Mouse (Mus musculus): ENCODE data around the gene Rtl1. TPM values are rescaled to one million over a fixed set of nuclear protein-coding genes. Genes with fewer than 3 reads are reported as not detected.

Rtl1 gene
- total RNA-seq (2014; rRNA removed): 1.3 and 1.9 TPM in 2 replicates
- polyA plus RNA-seq (2015; fragmentation: Nextera tagmentation; extraction: Ambion mirVana): 0.94 and 1.5 TPM in 2 replicates

DNA sequence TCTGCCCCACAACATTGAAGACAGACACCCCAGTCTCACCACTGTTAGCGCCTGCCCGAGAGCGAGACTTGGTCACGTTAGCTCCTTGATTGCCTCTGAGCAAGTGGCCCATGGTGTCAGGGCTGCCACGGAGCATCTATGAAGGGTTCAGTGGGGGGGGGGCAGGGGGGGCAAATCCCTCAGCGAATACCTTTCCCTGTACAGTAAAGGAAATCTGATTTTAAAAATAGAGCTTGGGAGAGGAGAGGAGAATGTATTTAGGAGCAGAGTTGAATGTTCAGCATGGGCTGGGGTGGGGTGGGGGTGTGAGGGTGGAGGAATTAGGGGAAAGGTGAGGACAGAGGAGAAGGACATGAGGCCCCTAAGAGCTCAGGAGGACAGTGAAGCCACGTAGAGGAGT, at the start of gene Rtl1:
Rtl1 (minus strand) TSS at position 101 of the 400 bp plus-strand sequence.
- Histone ChIP-seq H3K27me3 (ENCODE audit: insufficient read depth, low read length) (no peaks in the 10 kb centered on the region), H3K4me1 (ENCODE audit: insufficient read depth, low read length) (no peaks in the 10 kb centered on the region; the same call in 1 of the 2 replicates), H3K27ac (ENCODE audit: low read depth, low read length) (no peak within 1 kb of the TSS), H3K36me3 (ENCODE audit: insufficient read depth, low read length) (peaks cover 32% of the 10 kb centered on the region), H3K4me3 (ENCODE audit: low read depth, low read length) (no peak within 1 kb of the TSS), H3K4me2 (ENCODE audit: low read depth, low read length, poor library complexity, severe bottlenecking) (no peak within 1 kb of the TSS), H3K9ac (replicated peaks; ENCODE audit: low read length, poor library complexity, severe bottlenecking) (no peak within 1 kb of the TSS), H3K9me3 (ENCODE audit: low read length) (no peaks in the 10 kb centered on the region)
- WGBS: 85% methylated on average over 7 of the region's 7 CpGs
- DNase-seq (ENCODE audit: low spot score) (no peak), ATAC-seq (ENCODE audit: low FRiP score) (no peak)
- TF ChIP-seq CTCF (IDR thresholded peaks at IDR 0.05): no peak

DNA sequence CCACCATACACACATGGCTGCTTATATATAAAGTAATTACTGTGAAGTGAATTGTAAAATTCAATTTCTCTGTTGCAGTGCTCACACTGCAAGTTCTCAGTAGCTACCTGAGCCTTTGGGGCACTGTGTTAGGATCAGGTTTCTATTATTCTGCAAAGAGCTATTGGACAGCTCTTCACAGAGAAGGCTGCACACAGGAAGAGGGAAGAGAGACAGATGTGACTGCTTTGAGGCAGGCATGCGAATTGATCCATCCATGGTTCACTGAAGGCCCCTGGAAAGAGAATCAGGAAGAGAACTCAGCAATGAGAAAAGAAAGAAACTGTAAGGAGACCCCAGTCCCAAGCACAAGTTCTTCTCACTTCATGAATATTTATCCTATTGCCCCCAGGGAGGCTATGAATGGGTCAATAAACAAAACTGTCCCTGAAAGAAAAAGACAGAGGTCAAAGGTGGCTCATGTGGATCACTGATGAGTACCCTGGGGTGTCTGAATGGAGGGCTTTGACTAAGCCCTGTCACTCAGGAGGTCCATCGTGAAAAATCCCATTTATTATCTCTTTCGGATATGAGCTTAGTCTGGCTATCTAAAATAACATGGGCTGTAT, 40.5 kb upstream of the Rtl1 start:
- Histone ChIP-seq H3K9me3 (ENCODE audit: low read length) (no peaks in the 10 kb centered on the region), H3K27ac (ENCODE audit: low read depth, low read length) (no peak overlapping the region), H3K9ac (replicated peaks; ENCODE audit: low read length, poor library complexity, severe bottlenecking) (no peak overlapping the region), H3K4me2 (ENCODE audit: low read depth, low read length, poor library complexity, severe bottlenecking) (no peak overlapping the region), H3K27me3 (ENCODE audit: insufficient read depth, low read length) (no peaks in the 10 kb centered on the region), H3K4me1 (ENCODE audit: insufficient read depth, low read length) (no peaks in the 10 kb centered on the region), H3K4me3 (ENCODE audit: low read depth, low read length) (no peak overlapping the region), H3K36me3 (ENCODE audit: insufficient read depth, low read length) (peaks cover 6% of the 10 kb centered on the region; the same call in 1 of the 2 replicates)
- DNase-seq (ENCODE audit: low spot score) (no peak), ATAC-seq (ENCODE audit: low FRiP score) (no peak)
- no peak for TF ChIP-seq CTCF (IDR thresholded peaks at IDR 0.05)
- WGBS: 6% methylated on average over 3 of the region's 3 CpGs

GRCm38 (mm10) chr12:109632035-109632434, 31.9 kb upstream of the Rtl1 start:
- no peak for DNase-seq (ENCODE audit: low spot score)
- WGBS: 23% methylated on average over 3 of the region's 3 CpGs
- no peaks in the 10 kb centered on the region for H3K9me3 ChIP-seq (ENCODE audit: low read length)
- H3K4me2 ChIP-seq (ENCODE audit: low read depth, low read length, poor library complexity, severe bottlenecking): no peak overlapping the region
- peaks cover 7% of the 10 kb centered on the region; the same call in 1 of the 2 replicates for H3K36me3 ChIP-seq (ENCODE audit: insufficient read depth, low read length)
- no peak overlapping the region for H3K27ac ChIP-seq (ENCODE audit: low read depth, low read length)
- no peaks in the 10 kb centered on the region for H3K4me1 ChIP-seq (ENCODE audit: insufficient read depth, low read length)
- no peak for TF ChIP-seq CTCF (IDR thresholded peaks at IDR 0.05)
- H3K9ac ChIP-seq (replicated peaks; ENCODE audit: low read length, poor library complexity, severe bottlenecking): no peak overlapping the region
- no peak overlapping the region for H3K4me3 ChIP-seq (ENCODE audit: low read depth, low read length)
- H3K27me3 ChIP-seq (ENCODE audit: insufficient read depth, low read length): no peaks in the 10 kb centered on the region
- ATAC-seq (ENCODE audit: low FRiP score): no peak

- H3K4me3 ChIP-seq (ENCODE audit: low read depth, low read length): no peak overlapping the region
- 70% methylated on average over 1 of the region's 1 CpGs for WGBS
Measured at GRCm38 (mm10) chr12:109628887-109629286, 28.8 kb upstream of the Rtl1 start.

GRCm38 (mm10) chr12:109626910-109627309, 26.8 kb upstream of the Rtl1 start:
- no peaks in the 10 kb centered on the region for H3K4me1 ChIP-seq (ENCODE audit: insufficient read depth, low read length)
- H3K27me3 ChIP-seq (ENCODE audit: insufficient read depth, low read length): no peaks in the 10 kb centered on the region
- no peak for DNase-seq (ENCODE audit: low spot score)
- no peak for ATAC-seq (ENCODE audit: low FRiP score)
- H3K9me3 ChIP-seq (ENCODE audit: low read length): no peaks in the 10 kb centered on the region
- peaks cover 3% of the 10 kb centered on the region; the same call in 1 of the 2 replicates for H3K36me3 ChIP-seq (ENCODE audit: insufficient read depth, low read length)
- no peak overlapping the region for H3K4me3 ChIP-seq (ENCODE audit: low read depth, low read length)
- no peak overlapping the region for H3K4me2 ChIP-seq (ENCODE audit: low read depth, low read length, poor library complexity, severe bottlenecking)
- no peak overlapping the region for H3K9ac ChIP-seq (replicated peaks; ENCODE audit: low read length, poor library complexity, severe bottlenecking)
- TF ChIP-seq CTCF (IDR thresholded peaks at IDR 0.05): no peak
- H3K27ac ChIP-seq (ENCODE audit: low read depth, low read length): no peak overlapping the region
- WGBS: 91% methylated on average over 5 of the region's 5 CpGs

More at GRCm38 (mm10) chr12:109628887-109629286, 28.8 kb upstream of the Rtl1 start:
- H3K4me1 ChIP-seq (ENCODE audit: insufficient read depth, low read length): no peaks in the 10 kb centered on the region
- no peaks in the 10 kb centered on the region for H3K27me3 ChIP-seq (ENCODE audit: insufficient read depth, low read length)
- no peak overlapping the region for H3K27ac ChIP-seq (ENCODE audit: low read depth, low read length)
- DNase-seq (ENCODE audit: low spot score) (no peak), ATAC-seq (ENCODE audit: low FRiP score) (no peak)
- H3K36me3 ChIP-seq (ENCODE audit: insufficient read depth, low read length): peaks cover 3% of the 10 kb centered on the region; the same call in 1 of the 2 replicates
- TF ChIP-seq CTCF (IDR thresholded peaks at IDR 0.05): no peak
- no peak overlapping the region for H3K9ac ChIP-seq (replicated peaks; ENCODE audit: low read length, poor library complexity, severe bottlenecking)
- H3K4me2 ChIP-seq (ENCODE audit: low read depth, low read length, poor library complexity, severe bottlenecking): no peak overlapping the region
- no peaks in the 10 kb centered on the region for H3K9me3 ChIP-seq (ENCODE audit: low read length)

DNA sequence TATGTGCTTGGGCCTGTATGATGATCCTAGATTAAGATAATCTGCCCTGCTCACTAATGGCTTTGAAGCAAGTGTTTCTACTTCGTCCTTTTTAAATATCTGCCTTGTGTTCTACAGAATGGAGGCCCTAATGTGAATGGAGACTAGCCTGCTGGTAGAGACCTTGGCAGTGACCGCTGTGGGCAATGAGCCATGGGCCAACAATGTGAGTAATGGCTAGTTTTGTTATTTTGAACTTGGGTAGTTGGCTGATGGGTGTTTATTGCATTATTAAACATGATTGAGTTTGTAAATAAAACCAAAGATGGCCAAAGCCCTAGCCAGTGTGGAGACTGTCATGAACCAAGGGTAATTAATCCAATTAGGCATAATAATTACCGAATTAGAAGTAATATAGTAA, 20.1 kb upstream of the Rtl1 start:
- Histone ChIP-seq H3K9me3 (ENCODE audit: low read length) (no peaks in the 10 kb centered on the region), H3K36me3 (ENCODE audit: insufficient read depth, low read length) (peaks cover 11% of the 10 kb centered on the region)
- no peak for ATAC-seq (ENCODE audit: low FRiP score)

More for the DNA sequence above, 20.1 kb upstream of the Rtl1 start:
- Histone ChIP-seq H3K4me3 (ENCODE audit: low read depth, low read length) (no peak overlapping the region), H3K4me2 (ENCODE audit: low read depth, low read length, poor library complexity, severe bottlenecking) (no peak overlapping the region), H3K9ac (replicated peaks; ENCODE audit: low read length, poor library complexity, severe bottlenecking) (no peak overlapping the region), H3K27ac (ENCODE audit: low read depth, low read length) (no peak overlapping the region), H3K4me1 (ENCODE audit: insufficient read depth, low read length) (no peaks in the 10 kb centered on the region), H3K27me3 (ENCODE audit: insufficient read depth, low read length) (no peaks in the 10 kb centered on the region)
- TF ChIP-seq CTCF (IDR thresholded peaks at IDR 0.05): no peak
- DNase-seq (ENCODE audit: low spot score): no peak
- 83% methylated on average over 3 of the region's 3 CpGs for WGBS

Data from midbrain, postnatal 0 days (tissue).